Mouse (Mus musculus) G1E-ER4 (cell line): Measurements from ENCODE around the gene Mrps15. TPM values are rescaled to one million over a fixed set of nuclear protein-coding genes. Genes with fewer than 3 reads are reported as not detected.

Source experiments
- GATA1 ChIP-seq: IDR thresholded peaks from one replicate; pipeline ENCODE4 v1.8.0; 2012; ENCODE audit warnings: low read length, inconsistent platforms
- polyA plus RNA-seq: library from polyadenylated mRNA; stranded (reverse); fragments of >175 nt; gene quantifications from 2 replicates; pipeline ENCODE4 v1.2.3, GENCODE M21; 2012

The Mrps15 gene
- polyA plus RNA-seq, 1 experiment = 296 TPM

DNA sequence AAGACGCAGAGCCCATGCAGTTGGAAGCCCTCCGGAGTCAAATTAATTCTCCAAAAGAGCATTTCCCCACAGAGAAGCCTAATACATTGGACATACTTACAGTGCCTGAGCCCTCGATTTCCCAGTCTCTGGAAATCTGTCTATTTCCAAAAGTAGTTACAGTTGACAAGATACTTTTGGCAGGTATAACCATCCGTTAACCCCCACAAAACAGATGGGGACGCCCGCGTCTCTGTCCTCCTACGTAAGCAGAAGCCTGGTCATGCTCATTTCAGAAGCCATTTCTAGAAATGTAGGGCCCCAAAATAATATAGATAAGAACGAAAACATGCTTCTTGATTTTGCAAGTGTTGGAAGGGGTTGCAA, 12.3 kb downstream of the Mrps15 start:
- TF ChIP-seq GATA1 = no peak

DNA sequence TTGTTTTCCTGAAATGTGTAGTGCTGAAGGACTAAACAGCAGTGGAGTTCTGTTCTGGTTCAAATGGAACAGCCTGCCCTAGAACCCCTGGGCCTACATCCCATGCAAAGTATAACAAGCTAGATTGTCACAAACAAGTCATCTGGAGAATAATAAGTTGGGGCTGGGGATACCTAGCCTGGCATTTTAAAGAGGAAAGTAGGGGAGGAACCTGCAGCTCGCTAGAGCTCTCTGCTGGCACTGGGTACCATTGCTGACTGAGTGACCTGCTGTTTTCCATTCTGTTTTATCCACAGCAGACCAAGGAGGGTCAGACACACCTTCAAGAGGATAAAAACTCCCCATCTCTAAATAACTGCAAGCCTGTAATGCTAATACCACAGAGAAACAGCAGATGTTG, 16.1 kb downstream of the Mrps15 start:
- TF ChIP-seq GATA1 = no peak

DNA sequence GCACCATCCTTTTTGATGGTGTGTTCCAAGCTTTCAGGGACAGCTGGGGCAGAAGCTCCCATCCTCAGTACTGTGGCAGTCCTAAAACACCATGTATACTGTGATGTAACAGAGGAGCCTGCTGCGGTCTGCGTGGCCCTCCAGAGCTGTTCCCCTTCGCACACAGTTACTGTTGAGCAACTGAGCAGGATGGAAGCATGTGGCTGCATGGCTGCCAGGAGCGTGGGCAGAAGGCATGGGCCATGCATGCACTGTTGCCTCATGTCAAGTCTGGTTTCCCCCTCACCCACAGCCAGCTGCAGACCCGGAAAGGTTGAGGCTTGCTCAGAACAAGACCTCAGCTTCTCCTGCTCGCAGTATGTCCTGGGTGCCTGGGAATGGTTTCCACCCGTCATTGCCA, 18.5 kb downstream of the Mrps15 start:
- no peak for TF ChIP-seq GATA1

DNA sequence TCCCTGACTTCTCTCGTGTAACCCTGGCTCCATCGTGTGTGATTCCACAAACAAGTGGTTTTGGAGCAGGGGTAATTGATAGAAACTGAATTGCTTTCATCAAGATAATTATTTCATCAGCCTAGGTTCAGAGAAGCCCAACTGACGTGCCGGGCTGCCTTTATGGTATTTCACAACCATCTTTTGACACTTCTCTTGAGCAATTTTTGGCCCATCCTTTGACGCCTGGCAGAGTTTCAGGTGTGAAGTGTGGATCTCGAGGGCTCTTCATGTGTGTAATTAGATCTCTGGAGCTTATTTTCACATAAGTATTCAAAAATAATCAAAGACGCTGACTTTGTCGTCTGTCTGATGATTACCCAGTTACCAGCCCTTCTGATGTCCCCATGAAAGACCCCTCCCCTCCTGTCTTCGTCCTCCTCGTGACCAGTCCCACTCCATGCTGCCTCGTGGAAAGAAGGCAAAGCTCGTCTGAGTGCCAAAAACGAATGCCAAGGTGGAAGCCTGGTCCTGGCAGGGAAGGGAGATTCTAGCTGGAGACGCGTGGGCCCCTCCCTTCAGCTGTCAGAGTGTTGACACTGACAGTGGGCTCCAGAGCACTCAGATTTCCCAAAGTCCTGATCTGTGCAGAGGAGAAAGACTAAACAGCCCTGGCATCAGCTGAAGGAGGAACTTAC, 20.8 kb downstream of the Mrps15 start:
- no peak for TF ChIP-seq GATA1

DNA sequence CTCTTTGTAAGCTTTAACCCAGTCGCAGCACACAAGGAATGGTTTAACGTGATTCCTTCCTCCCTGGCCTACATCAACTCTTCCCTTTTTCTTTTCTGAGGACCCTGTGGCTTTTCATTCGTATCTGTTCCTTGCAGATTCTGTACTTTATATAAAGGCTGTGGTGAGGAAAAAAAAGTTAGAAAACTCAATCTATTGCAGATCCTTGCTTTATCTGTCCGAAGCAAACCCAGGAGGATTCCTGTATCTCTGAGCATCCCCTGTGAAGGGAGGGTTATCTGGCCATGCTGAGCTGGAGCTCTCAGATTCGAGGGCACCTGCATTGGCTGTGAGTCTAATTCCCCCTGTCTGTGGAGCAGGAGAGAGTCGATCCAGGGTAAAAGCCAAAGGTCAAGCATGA, 22.1 kb downstream of the Mrps15 start:
- TF ChIP-seq GATA1 = no peak

DNA sequence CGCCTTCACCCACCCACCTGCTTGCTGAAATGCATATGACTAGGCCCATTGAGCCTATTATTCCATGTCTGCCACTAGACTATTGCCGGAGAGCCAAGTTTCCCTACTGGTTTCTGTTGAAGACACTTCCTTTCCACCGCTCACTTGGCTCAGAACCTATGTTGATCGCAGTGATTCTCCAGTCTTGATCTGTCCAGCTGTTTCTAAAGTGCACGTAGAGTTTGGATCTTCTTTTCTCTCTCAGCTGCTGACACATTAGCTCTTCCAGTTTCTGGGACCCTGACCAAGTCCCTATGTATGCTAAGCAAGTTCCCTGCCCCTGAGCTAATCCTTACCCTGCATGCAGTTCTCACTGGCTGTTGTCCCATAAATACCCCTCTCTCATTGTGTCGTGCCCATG, 31.1 kb downstream of the Mrps15 start:
- no peak for TF ChIP-seq GATA1

DNA sequence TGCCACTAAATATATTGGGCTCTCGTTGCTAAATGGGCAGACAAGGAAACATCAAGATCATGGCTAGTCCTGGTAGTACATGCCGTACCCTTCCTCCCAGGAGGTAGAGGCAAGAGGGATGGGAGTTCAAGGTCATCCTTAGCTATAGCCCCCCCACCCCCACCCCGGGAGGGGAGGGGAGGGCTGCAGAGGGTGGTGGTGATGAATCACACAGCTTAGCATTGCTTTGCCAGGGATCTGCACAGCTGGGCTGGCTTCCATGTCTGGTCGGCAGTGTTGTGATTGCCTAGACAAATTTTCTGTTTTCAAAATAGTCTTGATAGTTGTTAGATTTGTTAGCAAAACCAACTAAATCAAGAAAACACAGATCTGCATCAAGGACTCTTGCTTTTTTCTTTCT, 32.5 kb downstream of the Mrps15 start:
- TF ChIP-seq GATA1 = no peak

DNA sequence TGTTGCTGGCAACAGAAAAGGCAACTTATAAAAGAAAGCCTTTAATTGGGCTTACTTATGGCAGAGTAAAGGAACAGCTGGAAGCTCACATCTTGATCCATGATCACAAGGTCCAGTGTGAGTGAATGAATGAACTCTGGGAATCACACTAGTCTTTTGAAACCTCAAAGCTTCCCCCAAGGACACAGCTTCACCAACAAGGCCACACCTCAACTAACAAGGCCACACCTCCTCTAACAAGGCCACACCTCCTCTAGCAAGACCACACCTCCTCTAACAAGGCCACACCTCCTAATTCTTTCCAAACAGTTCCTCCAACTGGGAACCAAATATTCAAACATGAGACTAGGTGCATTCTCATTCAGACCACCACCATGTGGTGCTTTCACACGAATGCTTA, 34.9 kb downstream of the Mrps15 start:
- TF ChIP-seq GATA1 = no peak

DNA sequence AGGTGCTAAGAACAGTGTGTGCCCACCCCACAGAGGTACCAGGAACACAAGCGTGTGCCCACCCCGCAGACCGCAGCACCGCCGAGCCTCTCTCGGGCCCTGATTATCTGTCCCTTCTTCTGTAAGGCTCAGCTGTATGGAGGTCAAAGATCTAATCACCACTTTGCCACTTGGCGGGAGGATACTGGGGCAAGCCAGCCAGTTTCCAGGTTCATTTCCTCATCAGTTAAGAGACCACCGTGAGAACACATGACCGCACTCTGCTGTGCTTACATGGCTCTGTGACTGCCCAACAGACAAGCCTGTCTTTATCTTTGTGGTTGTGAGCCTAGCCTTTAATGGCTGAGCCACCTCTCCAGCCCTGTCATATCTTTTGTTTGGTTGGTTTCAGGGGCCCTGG, 36.3 kb downstream of the Mrps15 start:
- TF ChIP-seq GATA1 = peak; percentile 69

DNA sequence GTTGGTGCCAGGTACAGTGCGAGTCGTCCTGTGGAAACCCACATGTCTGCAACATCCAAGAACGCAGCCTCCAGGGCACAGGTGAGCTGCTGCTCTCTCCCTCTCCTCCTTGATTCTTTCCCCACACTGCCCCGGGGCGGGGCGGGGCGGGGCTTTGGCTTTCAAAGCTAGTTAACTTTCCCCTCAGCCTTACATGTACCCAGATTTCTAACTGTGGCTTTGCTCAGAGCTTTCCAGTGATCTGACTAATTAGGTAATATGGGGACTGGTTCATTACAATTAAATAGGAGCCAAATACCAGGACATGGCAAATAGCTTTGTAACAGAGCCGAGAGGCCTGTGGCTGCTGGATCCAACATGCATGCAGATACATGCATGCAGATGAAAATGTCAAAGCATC, 37.7 kb downstream of the Mrps15 start:
- TF ChIP-seq GATA1 = no peak

DNA sequence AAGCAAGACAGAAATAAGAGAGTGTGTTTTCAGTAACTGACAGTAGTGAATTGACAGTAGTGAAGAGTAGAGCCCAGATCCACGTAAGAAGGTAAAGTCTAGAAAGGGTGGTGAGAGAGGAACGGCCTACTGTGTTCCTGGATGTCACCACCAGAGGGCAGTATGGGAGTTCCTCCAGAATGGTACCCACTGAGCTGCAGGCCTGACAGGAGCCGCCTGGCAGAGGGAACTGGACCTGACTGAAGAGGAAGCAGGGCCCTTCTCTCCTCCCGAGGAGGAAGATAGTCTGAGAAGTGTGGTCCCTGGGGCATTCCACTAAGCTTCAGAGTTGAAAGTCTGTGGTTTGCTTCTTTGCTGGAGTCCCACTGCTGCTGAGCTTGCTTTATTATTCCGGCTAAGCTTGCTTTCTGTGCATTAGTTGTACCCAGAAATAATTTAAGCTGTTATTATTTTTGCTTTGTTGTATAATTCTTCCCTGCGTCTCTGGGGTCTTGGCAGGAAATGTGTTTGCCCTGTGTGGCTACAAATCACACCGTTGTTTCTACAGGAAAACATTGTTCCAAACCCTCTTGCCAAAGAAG, 39.4 kb downstream of the Mrps15 start:
- TF ChIP-seq GATA1 = no peak

DNA sequence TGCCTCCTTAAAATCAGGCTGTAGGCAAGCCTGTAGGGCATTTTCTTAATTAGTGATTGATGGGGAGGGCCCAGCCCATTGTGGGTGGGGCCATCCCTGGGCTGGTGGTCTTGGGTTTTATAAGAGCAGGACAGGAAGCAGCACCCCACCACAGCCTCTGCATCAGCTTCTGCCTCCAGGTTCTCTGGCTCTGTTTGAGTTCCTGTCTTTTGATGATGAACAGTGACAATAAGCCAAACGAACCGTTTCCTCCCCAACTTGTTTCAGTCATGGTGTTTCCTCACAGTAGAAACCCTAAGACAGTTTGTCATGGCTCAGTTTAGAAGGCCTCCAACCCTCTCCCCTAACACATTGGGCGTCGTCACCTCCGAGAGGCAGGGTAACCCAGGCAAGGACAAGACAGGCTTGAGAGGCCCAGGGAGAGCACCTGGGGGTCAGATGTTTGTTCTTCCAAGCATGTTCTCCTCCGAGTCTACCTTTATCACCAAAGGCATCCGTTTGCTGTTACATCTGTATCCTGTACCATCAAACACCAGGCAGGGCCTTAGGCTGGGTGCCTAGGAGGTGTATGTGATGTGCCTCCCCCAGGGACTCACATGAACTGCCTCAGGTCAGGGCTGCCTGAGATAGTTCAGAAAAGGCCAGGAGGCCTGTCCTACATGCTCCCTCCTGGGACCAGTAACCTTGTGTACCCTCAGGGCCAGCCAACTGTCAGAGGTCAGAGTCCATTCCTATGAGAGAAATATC, 43.5 kb downstream of the Mrps15 start:
- TF ChIP-seq GATA1 = no peak

DNA sequence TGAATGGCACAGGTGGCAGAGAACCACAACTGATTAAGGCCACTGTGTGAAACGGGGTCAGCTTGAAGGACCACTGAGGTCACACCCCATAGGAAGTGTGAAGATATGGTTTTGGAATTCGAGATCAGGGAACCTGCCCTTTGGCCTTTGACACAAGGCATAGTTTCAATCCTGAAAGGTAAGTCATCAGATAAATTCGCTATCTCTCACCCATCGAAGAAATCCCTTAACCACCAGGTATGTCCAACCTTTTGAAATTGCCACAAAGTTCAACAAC, 44.1 kb downstream of the Mrps15 start:
- TF ChIP-seq GATA1 = no peak

DNA sequence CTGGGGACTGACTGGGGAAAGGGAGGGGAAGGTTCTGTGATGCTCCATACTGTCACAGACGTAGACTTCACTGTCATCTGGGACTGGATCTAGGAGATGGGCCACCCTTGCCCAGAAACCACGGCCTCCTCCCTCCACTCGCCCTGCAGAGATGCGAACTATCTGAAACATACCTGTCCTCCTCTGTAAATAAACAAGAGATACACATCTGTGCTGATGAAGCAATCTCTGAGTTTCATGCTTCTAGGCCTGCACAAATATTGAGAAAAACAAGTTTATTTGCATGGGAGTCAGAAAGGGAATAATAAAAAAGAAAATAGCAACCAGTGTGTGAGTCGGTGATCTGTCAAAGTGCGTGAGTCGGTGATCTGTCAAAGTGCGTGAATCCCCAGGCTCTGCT, 45.1 kb downstream of the Mrps15 start:
- no peak for TF ChIP-seq GATA1

DNA sequence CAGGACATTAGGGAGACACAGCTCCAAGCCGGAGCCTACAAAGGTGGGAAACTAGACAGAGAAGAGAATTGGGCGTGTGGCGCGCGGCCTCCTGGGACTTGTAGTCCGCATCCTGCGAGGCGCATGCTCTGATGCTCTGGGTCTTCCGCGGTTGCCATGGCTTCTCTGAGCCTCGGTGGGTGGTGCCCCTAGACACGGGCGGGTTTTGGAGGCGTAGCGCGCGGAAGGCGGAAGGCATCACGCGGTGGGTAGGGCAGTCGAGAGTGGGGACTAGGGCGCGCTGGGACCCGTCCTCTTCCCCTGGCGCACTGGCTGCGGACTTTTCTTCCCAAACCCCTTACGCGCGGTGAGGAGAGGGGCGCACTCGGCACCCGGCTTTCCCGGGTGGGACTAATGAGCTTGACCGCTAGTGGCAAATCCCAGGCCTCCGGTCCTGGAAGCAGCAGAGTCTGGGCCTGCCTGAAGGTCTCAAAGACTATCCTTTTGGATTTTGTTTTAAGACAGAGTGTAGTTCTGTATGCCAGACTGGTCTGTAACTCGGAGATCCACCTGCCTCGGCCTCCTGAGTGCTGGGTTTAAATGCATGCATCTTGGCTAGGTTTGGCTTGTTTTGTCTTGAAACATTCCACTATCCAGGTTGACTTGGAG, 49.9 kb downstream of the Mrps15 start, which contains the start of gene Lsm10:
TSS of gene Lsm10 (plus strand) at position 160 of the 648 bp plus-strand sequence.
- TF ChIP-seq GATA1 = no peak

DNA sequence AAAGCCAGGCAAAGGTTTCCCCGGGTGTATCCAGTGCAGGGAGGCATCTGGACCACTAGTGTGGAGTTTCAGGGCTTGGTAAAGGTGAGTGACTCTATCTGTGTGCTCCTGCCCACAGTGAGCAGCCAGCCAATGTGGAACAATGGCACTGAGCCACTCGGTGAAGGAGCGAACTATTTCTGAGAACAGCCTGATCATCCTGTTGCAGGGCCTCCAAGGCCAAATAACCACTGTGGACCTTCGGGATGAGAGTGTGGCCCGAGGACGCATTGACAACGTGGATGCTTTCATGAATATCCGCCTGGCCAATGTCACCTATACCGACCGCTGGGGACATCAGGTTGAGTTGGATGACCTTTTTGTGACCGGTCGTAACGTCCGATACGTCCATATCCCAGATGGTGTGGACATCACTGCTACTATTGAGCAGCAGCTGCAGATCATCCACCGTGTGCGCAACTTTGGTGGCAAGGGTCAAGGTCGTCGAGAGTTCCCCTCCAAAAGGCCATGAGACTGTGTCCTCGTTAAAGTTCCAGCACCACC, 51.1 kb downstream of the Mrps15 start:
- no peak for TF ChIP-seq GATA1

DNA sequence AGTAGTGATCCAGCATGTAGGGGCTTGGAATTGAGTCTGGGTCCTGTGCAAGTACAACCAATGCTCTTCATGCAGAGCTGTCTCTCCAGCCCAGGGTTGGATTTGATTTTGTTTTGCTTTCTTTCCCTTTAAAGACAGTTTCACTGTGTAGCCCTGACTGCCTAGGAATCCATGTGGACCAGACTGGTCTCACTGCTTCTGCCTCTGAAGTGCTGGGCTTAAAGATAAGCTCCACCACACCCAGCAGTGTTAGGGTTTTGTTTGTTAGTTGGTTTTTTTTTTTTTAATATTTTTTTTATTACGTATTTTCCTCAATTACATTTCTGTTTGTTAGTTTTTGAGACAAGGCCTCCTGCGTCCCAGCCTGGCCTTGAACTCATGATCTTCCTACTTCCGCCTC, 52.6 kb downstream of the Mrps15 start:
- TF ChIP-seq GATA1 = no peak

DNA sequence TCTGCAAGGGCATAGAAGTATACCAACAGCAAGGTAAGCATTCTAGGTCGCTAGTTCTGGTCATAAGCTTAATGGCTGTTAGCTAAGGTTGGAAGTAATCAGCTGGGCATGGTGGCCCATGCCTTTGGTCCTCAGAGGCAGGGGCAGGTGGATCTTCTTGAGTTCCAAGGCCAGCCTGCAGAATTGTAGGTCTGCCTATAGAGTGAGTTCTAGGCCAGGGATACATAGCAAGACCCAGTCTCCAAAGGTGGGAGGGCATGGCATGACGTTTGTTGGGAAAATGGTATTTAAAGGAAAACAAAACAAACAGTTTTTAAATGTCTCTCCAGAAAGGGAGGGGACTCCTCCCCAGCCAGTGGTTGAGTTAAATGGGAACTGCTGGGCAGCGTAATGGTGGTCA, 54.0 kb downstream of the Mrps15 start:
- no peak for TF ChIP-seq GATA1
